Mouse (Mus musculus) adrenal gland, postnatal 10 days (tissue): ENCODE measurements around the gene Zc3h12c. TPM values are rescaled to one million over a fixed set of nuclear protein-coding genes. Genes with fewer than 3 reads are reported as not detected.
"Not testable (repeated sequence)": the region's sequence is repeated elsewhere in the genome, so short reads cannot be mapped to it uniquely, and the experiment has no call there.

Source experiments
- DNase-seq: peaks from one replicate; pipeline ENCODE4 v3.0.0; 2021; ENCODE audit warnings: mixed read lengths
- microRNA-seq: library from miRNA; unstranded; fragments of <30 nt; microRNA quantifications from one replicate; pipeline ENCODE4 v1.2.0, GENCODE M21; 2021
- total RNA-seq, 2 experiments: library from RNA; stranded (reverse); gene quantifications; 2 replicates each; pipeline ENCODE4 v1.2.3; 2021

The Zc3h12c gene
- total RNA-seq, 2 experiments from 2014 or later: 13.9 to 18.4 TPM

GRCm38 (mm10) chr9:52102060-52102844 is 66.1 kb downstream of the Zc3h12c start:
- DNase-seq: peak; percentile 61

DNA sequence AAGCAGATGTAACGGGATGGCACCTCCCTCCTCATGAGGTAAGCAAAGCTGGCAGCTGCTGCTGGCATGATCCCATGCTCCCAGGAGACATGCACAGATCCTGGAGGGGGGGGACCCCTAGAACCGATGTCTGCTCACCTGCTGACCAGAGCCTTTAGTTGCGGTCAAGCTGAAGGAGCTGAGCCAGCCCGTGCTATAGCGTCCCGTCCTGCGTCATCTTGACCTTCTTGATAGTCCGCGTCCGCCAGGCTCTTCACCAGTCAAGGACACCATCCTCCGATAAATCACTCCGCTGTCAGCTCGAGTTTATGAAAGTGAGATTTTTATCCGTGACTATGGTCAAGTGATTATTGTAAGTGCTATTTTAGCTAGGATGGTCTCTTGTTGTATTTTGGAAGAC is 67.9 kb downstream of the Zc3h12c start:
- DNase-seq: peak; percentile 69

- DNase-seq: peak; percentile 90
These were observed 69.8 kb downstream of the Zc3h12c start for GRCm38 (mm10) chr9:52098600-52098999.

GRCm38 (mm10) chr9:52097386-52097785 is 71.0 kb downstream of the Zc3h12c start:
- DNase-seq: no peak

DNA sequence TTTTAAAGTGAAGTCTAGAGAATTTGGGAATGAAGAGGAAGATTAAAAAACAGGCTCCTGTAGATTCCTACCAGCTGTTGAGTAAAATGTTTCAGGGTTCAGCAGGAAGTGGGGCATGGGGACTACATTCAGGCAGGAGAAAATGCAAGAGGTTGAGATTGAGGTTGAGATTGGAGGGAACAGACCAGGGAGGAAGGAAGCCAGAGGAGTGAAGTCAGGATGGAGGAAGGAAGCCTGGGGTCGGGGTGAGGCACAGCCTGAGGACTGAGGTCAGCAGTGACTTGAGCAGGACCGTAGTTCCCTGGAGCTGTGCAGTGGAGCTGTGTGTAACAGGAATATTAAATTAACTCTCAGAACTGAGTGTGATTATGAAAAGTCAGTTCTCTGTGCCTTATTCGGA is 72.7 kb downstream of the Zc3h12c start:
- DNase-seq: no peak

GRCm38 (mm10) chr9:52094471-52094980 is 73.8 kb downstream of the Zc3h12c start:
- DNase-seq: no peak

- no peak for DNase-seq
These were observed 74.4 kb downstream of the Zc3h12c start for GRCm38 (mm10) chr9:52094016-52094415.

GRCm38 (mm10) chr9:52093108-52093507 is 75.3 kb downstream of the Zc3h12c start:
- DNase-seq: no peak

GRCm38 (mm10) chr9:52092311-52092710 is 76.1 kb downstream of the Zc3h12c start:
- peak; percentile 49 for DNase-seq

DNA sequence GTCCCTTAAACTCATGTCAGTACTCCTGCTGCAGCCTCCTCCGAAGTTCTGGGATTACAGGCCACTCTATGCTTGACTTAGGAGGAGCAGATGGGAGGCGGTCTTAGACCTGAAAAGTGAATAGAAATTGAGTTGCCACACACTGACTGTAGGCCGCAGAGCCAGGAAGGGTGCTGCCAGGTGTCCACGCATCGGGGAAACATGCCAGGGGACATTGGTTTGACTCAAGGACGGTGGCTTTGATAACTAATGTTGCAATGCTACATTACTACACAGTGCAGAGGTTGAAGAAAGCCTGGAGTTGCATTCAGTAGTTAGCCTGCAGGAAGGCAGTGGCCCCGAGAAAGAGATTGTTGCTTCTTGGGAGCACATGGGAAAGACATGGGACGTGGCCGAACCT is 76.6 kb downstream of the Zc3h12c start:
- peak; percentile 81 for DNase-seq

GRCm38 (mm10) chr9:52082414-52082813 is 86.0 kb downstream of the Zc3h12c start:
- no peak for DNase-seq

GRCm38 (mm10) chr9:52081979-52082378 is 86.4 kb downstream of the Zc3h12c start:
- no peak for DNase-seq

DNA sequence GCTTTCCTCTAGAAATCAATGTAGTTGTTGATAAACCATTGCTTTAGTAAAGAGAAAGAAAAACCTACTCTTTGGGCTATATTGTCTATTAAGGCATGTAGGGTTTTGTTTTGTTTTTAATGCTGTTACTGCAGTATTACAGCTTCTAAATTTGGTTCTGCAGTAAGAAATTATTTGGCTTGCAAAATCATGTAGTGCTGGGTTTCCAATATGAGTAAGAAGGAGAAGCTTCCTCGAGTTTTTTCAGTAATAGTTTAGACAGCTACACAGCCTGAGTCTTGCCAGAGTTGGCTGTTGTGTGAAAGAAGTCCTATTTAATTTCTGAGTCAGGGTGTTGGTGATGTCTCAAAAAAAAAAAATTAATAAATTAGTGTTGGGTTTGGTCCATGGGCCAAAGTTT is 90.7 kb downstream of the Zc3h12c start:
- DNase-seq: no peak

- no peak for DNase-seq
These were observed 92.3 kb downstream of the Zc3h12c start for GRCm38 (mm10) chr9:52076089-52076488.

- DNase-seq: no peak
These were observed 96.2 kb downstream of the Zc3h12c start for GRCm38 (mm10) chr9:52072202-52072601.

DNA sequence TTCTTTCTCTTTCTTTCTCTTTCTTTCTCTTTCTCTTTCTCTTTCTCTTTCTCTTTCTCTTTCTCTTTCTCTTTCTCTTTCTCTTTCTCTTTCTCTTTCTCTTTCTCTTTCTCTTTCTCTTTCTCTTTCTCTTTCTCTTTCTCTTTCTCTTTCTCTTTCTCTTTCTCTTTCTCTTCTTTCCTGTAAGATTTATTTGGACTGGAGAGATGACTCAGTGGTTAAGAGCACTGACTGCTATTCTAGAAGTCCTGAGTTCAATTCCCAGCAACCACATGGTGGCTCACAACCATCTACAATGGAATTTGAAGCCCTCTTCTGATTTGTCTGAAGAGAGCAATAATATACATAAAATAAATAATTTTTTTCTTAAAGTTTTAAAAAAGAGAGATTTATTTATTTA is 97.0 kb downstream of the Zc3h12c start:
- DNase-seq: not testable (repeated sequence)

DNA sequence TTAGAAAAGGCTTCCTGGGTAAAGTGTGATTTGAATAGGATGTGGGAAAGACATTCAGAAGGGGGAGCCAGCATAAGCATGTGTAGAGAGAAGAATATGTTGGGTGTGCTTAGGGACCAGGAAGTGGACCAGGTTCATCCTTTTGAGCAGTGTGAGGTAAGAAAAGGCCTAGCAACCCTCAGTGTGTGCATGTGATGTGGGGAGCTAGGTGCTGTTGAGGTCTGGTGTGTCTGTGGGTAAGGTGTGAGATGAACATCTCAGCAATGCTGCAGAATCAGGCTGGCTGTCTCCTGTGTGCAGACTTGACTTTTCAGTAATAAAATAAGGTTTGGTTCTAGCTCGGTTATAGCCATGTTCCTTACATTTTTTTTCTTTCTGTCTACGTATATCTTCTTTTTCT is 98.3 kb downstream of the Zc3h12c start:
- no peak for DNase-seq

Small RNA genes lying within 50 kb of the gene (microRNA-seq; reads per million reads assigned to microRNA genes)
- gene Gm27686 (not detected), gene Mir6244 (not detected)

Other genes starting within 250 kb of the Zc3h12c start
- 1,000 to 10,000 TPM in 1 of 2 experiments, 100 to 1,000 TPM in 1; 658 to 1,673 TPM for gene Fdx1, start 205.0 kb downstream of the Zc3h12c start, total RNA-seq
- gene Rdx, start 121.4 kb downstream of the Zc3h12c start, total RNA-seq: 100 to 1,000 TPM; 111 to 116 TPM